Mouse (Mus musculus) forebrain, postnatal 0 days (tissue): ENCODE results near the gene Dnah3. TPM values are rescaled to one million over a fixed set of nuclear protein-coding genes. Genes with fewer than 3 reads are reported as not detected.

Source experiments
- ATAC-seq: fragments of 200-750 bp; cut with Nextera tagmentation; 2 replicates; pipeline ENCODE4 v1.8.0; 2017; ENCODE audit warnings: mild to moderate bottlenecking, moderate library complexity
- DNase-seq: peaks from one replicate; pipeline ENCODE4 v3.0.0-alpha.2; 2015
- H3K27ac ChIP-seq: fragments of 300-500 bp; sonication (generic); 2 replicates; pipeline ENCODE4 v1.5.1; 2014; ENCODE audit warnings: low read depth, mild to moderate bottlenecking, antibody characterized with exemption, low read length, moderate library complexity, mixed read lengths
- H3K27me3 ChIP-seq: fragments of 300-500 bp; sonication (generic); 2 replicates; pipeline ENCODE4 v1.6.1; 2014; ENCODE audit warnings: mild to moderate bottlenecking, low read length, mixed read lengths; ENCODE audit not compliant: insufficient read depth
- H3K36me3 ChIP-seq: fragments of 300-500 bp; sonication (generic); 2 replicates; pipeline ENCODE4 v1.6.1; 2014; ENCODE audit warnings: mild to moderate bottlenecking, moderate library complexity; ENCODE audit not compliant: insufficient read depth
- H3K4me1 ChIP-seq: fragments of 300-500 bp; sonication (generic); 2 replicates; pipeline ENCODE4 v1.6.1; 2014; ENCODE audit warnings: antibody characterized with exemption; ENCODE audit not compliant: insufficient read depth
- H3K4me2 ChIP-seq: fragments of 300-500 bp; sonication (generic); 2 replicates; pipeline ENCODE4 v1.6.1; 2014; ENCODE audit warnings: low read depth, mild to moderate bottlenecking, moderate library complexity
- H3K4me3 ChIP-seq: fragments of 300-500 bp; sonication (generic); 2 replicates; pipeline ENCODE4 v1.5.1; 2014; ENCODE audit warnings: low read depth, low read length, mixed read lengths
- H3K9ac ChIP-seq: fragments of 300-500 bp; sonication (generic); 2 replicates; pipeline ENCODE4 v1.6.1; 2014; ENCODE audit warnings: mild to moderate bottlenecking
- H3K9me3 ChIP-seq: fragments of 300-500 bp; sonication (generic); 2 replicates; pipeline ENCODE4 v1.6.1; 2016; ENCODE audit warnings: low read length
- CTCF ChIP-seq: sonication (generic); IDR thresholded peaks from 2 replicates; pipeline ENCODE4 v1.5.1; 2016; ENCODE audit warnings: antibody characterized with exemption, control low read depth, low read depth
- WGBS: fragments of 180-500 bp; shearing (Covaris S2); extraction: QIAGEN DNeasy Blood & Tissue Kit; methylation state at CpG from one replicate; pipeline ENCODE4 v1.1.7; 2014; 5-methylcytosine and 5-hydroxymethylcytosine counted together
- polyA plus RNA-seq: library from polyadenylated mRNA; unstranded; fragments of >200 nt; fragmentation: Nextera tagmentation; extraction: Ambion mirVana; gene quantifications from 2 replicates; pipeline ENCODE4 v1.2.1, GENCODE M21; 2015
- total RNA-seq: library from RNA; depleted of rRNA; stranded (reverse); fragments of >200 nt; gene quantifications from 2 replicates; pipeline ENCODE4 v1.2.3, GENCODE M21; 2014

The Dnah3 gene
- total and polyA plus RNA-seq, 2 experiments from 2014 or later: 0.15 to 0.81 TPM

- H3K4me3 ChIP-seq: no peak overlapping the region
- TF ChIP-seq CTCF: no peak
- H3K27me3 ChIP-seq: no peaks in the 10 kb centered on the region
- DNase-seq: no peak
- H3K9ac ChIP-seq: no peak overlapping the region
- no peak overlapping the region for H3K4me2 ChIP-seq
- H3K27ac ChIP-seq: no peak overlapping the region
- H3K9me3 ChIP-seq: no peaks in the 10 kb centered on the region
- H3K4me1 ChIP-seq: no peaks in the 10 kb centered on the region
- no peak for ATAC-seq
- H3K36me3 ChIP-seq: no peaks in the 10 kb centered on the region
- 24% methylated on average over 6 of the region's 6 CpGs for WGBS
Observed at GRCm38 (mm10) chr7:120117529-120117928, 22.4 kb upstream of the Dnah3 start.

GRCm38 (mm10) chr7:120116976-120117375 is 21.9 kb upstream of the Dnah3 start:
- 90% methylated on average over 5 of the region's 5 CpGs for WGBS
- no peak for TF ChIP-seq CTCF
- H3K4me1 ChIP-seq: no peaks in the 10 kb centered on the region
- no peak overlapping the region for H3K4me3 ChIP-seq
- ATAC-seq (no peak), DNase-seq (no peak)
- H3K27me3 ChIP-seq: no peaks in the 10 kb centered on the region
- no peaks in the 10 kb centered on the region for H3K9me3 ChIP-seq
- H3K36me3 ChIP-seq: no peaks in the 10 kb centered on the region
- H3K9ac ChIP-seq: no peak overlapping the region
- H3K27ac ChIP-seq: no peak overlapping the region
- no peak overlapping the region for H3K4me2 ChIP-seq

GRCm38 (mm10) chr7:120109676-120110075 is 14.6 kb upstream of the Dnah3 start:
- no peak overlapping the region for H3K4me2 ChIP-seq
- ATAC-seq (no peak), DNase-seq (no peak)
- H3K4me1 ChIP-seq: no peaks in the 10 kb centered on the region
- no peaks in the 10 kb centered on the region for H3K27me3 ChIP-seq
- no peak for TF ChIP-seq CTCF
- no peak overlapping the region for H3K4me3 ChIP-seq
- H3K27ac ChIP-seq: no peak overlapping the region
- WGBS: 84% methylated on average over 5 of the region's 5 CpGs
- no peaks in the 10 kb centered on the region for H3K9me3 ChIP-seq
- no peaks in the 10 kb centered on the region for H3K36me3 ChIP-seq
- H3K9ac ChIP-seq: no peak overlapping the region

GRCm38 (mm10) chr7:120106356-120106755 is 11.3 kb upstream of the Dnah3 start:
- no peaks in the 10 kb centered on the region for H3K9me3 ChIP-seq
- peak; percentile 37 for DNase-seq

GRCm38 (mm10) chr7:120104975-120105374 is 9.9 kb upstream of the Dnah3 start:
- H3K36me3 ChIP-seq: no peaks in the 10 kb centered on the region
- WGBS: 55% methylated on average over 3 of the region's 3 CpGs
- peaks cover 12% of the 10 kb centered on the region; the same call in 1 of the 2 replicates for H3K27me3 ChIP-seq
- no peak overlapping the region for H3K9ac ChIP-seq
- no peaks in the 10 kb centered on the region for H3K4me1 ChIP-seq
- H3K27ac ChIP-seq: no peak overlapping the region
- DNase-seq: no peak
- H3K4me3 ChIP-seq: no peak overlapping the region
- no peaks in the 10 kb centered on the region for H3K9me3 ChIP-seq
- ATAC-seq: no peak
- TF ChIP-seq CTCF: peak; percentile 52
- H3K4me2 ChIP-seq: no peak overlapping the region

More at GRCm38 (mm10) chr7:120106356-120106755, 11.3 kb upstream of the Dnah3 start:
- ATAC-seq: no peak
- no peak overlapping the region for H3K9ac ChIP-seq
- no peak for TF ChIP-seq CTCF
- 40% methylated on average over 2 of the region's 2 CpGs for WGBS
- H3K27ac ChIP-seq: no peak overlapping the region
- no peak overlapping the region for H3K4me3 ChIP-seq
- no peaks in the 10 kb centered on the region for H3K4me1 ChIP-seq
- H3K4me2 ChIP-seq: no peak overlapping the region
- no peaks in the 10 kb centered on the region for H3K36me3 ChIP-seq
- peaks cover 12% of the 10 kb centered on the region; the same call in 1 of the 2 replicates for H3K27me3 ChIP-seq

- Histone ChIP-seq H3K9me3 (no peaks in the 10 kb centered on the region), H3K36me3 (no peaks in the 10 kb centered on the region), H3K4me2 (peak overlapping the region; percentile 66), H3K27ac (no peak overlapping the region), H3K27me3 (peaks cover 12% of the 10 kb centered on the region; the same call in 1 of the 2 replicates), H3K4me1 (no peaks in the 10 kb centered on the region), H3K9ac (peak overlapping the region; percentile 44), H3K4me3 (peak overlapping the region; percentile 42)
- WGBS: 5% methylated on average over 25 of the region's 25 CpGs
- ATAC-seq (0 out of 2 replicates have a peak, but pooled peaks have one; percentile 23), DNase-seq (peak; percentile 8)
- no peak for TF ChIP-seq CTCF
Observed at GRCm38 (mm10) chr7:120103019-120103567, 8.0 kb upstream of the Dnah3 start.

GRCm38 (mm10) chr7:120102164-120102972 is 7.3 kb upstream of the Dnah3 start, which contains the start of gene Tmem159:
Gene Tmem159, plus strand, starts transcription at chr7:120102353.
- Histone ChIP-seq H3K36me3 (no peaks in the 10 kb centered on the region), H3K27ac (no peak within 1 kb of the TSS), H3K9ac (peak within 1 kb of the TSS; percentile 44), H3K4me1 (no peaks in the 10 kb centered on the region), H3K27me3 (peaks cover 12% of the 10 kb centered on the region; the same call in 1 of the 2 replicates), H3K9me3 (no peaks in the 10 kb centered on the region), H3K4me2 (peak within 1 kb of the TSS; percentile 66), H3K4me3 (peak within 1 kb of the TSS; percentile 42)
- DNase-seq: peak; percentile 10
- TF ChIP-seq CTCF: 0 out of 2 replicates have a peak, but pooled peaks have one; percentile 5
- peak; percentile 62 for ATAC-seq
- WGBS: 2% methylated on average over 42 of the region's 42 CpGs
